In the genomic region with DNA sequence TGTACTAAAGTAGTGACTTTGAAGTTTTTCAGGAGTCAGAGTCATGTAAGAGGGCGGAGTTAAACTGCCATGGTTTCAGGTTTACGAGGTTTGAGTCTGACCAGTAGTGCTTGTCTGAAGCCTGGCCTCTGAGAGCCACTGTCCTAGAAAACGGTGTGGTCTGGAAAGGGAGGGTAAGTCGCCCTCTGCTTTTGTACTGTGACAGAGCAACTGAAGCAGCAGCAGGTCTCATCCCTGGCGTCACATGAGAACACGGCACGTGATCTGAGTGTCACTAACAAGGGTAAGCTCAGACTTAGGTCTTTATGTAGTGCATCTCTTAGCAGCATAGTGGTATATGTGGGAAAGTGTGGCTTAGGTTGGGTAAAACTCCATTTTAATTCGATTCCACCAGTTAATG, we compare ENCODE assay signal across 24 mouse cellular contexts. TPM values are rescaled to one million over a fixed set of nuclear protein-coding genes. Genes with fewer than 3 reads are reported as not detected.
A peak's percentile ranks its signal among the peaks of the same experiment; 100 is the strongest.
DNase-seq lines count a peak whose midpoint lies in the region; ATAC-seq and TF ChIP-seq lines count a peak whose summit lies in the region.
"Had no signal": no experiment of that assay in that cellular context is flagged by ENCODE, and none has a peak within 500 bp of the region (broad histone marks: within the 10 kb centered on the region; RNA-seq: fewer than 3 reads in every experiment).

No protein-coding gene starts in this region.

- in situ Hi-C loops in CH12.LX (cut with MboI; ENCODE audit: low pct_ligation_motif_present, low pct_unique_long_range_greater_than_20kb, low sequenced_read_pairs), result no loop called here

- peak; percentile 23 to 36 for DNase-seq in cerebellum, postnatal 14 days
- DNase-seq in cerebellum, postnatal 36 days, result no peak
- peak; percentile 22 for DNase-seq in left cerebral cortex, postnatal 4 days
- no peak for DNase-seq in left cerebral cortex, adult 11 months (ENCODE audit: low spot score)
- DNase-seq in CH12.LX (ENCODE audit: extremely low read depth), result no peak
- peak; percentile 7 for DNase-seq in embryonic facial prominence, embryonic 14.5 days (ENCODE audit: low spot score)
- no peak for DNase-seq in left cerebral cortex, postnatal 10 days (ENCODE audit: extremely low spot score in 1 of 2, low spot score in 2 of 2)
- DNase-seq in layer of hippocampus, adult 2 months (ENCODE audit: low spot score in 2 of 2), result no peak
- DNase-seq: kidney, adult 11 months; lung, postnatal 4 days; right cerebral cortex, postnatal 4 days had no signal

- dilution Hi-C loops in CH12.LX (cut with MboI; ENCODE audit: extremely low pct_ligation_motif_present, extremely low pct_unique_long_range_greater_than_20kb, low sequenced_read_pairs), result no loop called here

- no peak overlapping the region; the same call in 1 of the 2 replicates for H3K4me2 ChIP-seq in CH12.LX (ENCODE audit: insufficient read depth, low read depth, poor library complexity, severe bottlenecking)
- H3K4me2 ChIP-seq in embryonic facial prominence, embryonic 14.5 days (ENCODE audit: low read depth, low read length), result no peak overlapping the region
- H3K4me2 ChIP-seq: forebrain, embryonic 15.5 days; limb, embryonic 15.5 days; midbrain, embryonic 11.5 days; neural tube, embryonic 13.5 days had no signal

- H3K27me3 ChIP-seq in CH12.LX (replicated peaks), result no peaks in the 10 kb centered on the region
- no peaks in the 10 kb centered on the region for H3K27me3 ChIP-seq in embryonic facial prominence, embryonic 14.5 days (replicated peaks; ENCODE audit: control insufficient read depth, insufficient read depth, low read length)
- H3K27me3 ChIP-seq: forebrain, embryonic 15.5 days; limb, embryonic 15.5 days; neural tube, embryonic 13.5 days had no signal

- H3K79me2 ChIP-seq in CH12.LX (replicated peaks; ENCODE audit: control insufficient read depth, extremely low read depth, insufficient read depth, poor library complexity, severe bottlenecking), result no peaks in the 10 kb centered on the region

- TF ChIP-seq RAD21 in CH12.LX (IDR thresholded peaks at IDR 0.05; ENCODE audit: low read depth, low read length), result no peak

- no peak for TF ChIP-seq POLR2A in CH12.LX (IDR thresholded peaks at IDR 0.05; ENCODE audit: low read depth, low read length)

- intact Hi-C loops in left cerebral cortex, postnatal 4 days (cut with DNase I), result no loop called here
- intact Hi-C loops in left cerebral cortex, postnatal 10 days (cut with DNase I), result no loop called here

- peaks cover 3 to 17% of the 10 kb centered on the region in 2 experiments; a peak in 3 of 4 replicates for H3K4me1 ChIP-seq in CH12.LX (ENCODE audit: control insufficient read depth in 1 of 2, insufficient read depth in 2 of 2)
- no peaks in the 10 kb centered on the region for H3K4me1 ChIP-seq in embryonic facial prominence, embryonic 14.5 days (ENCODE audit: control insufficient read depth, insufficient read depth, low read length)
- H3K4me1 ChIP-seq: forebrain, embryonic 15.5 days; limb, embryonic 15.5 days; neural tube, embryonic 13.5 days had no signal

- no peak overlapping the region for H3K9ac ChIP-seq in CH12.LX (ENCODE audit: insufficient read depth, low read depth)
- no peak overlapping the region for H3K9ac ChIP-seq in embryonic facial prominence, embryonic 14.5 days (ENCODE audit: low read depth, low read length)
- H3K9ac ChIP-seq: forebrain, embryonic 15.5 days; limb, embryonic 15.5 days; neural tube, embryonic 13.5 days had no signal

- no peak for ATAC-seq in embryonic facial prominence, embryonic 14.5 days (ENCODE audit: low read depth)
- ATAC-seq: CD4-positive, CD25-positive, alpha-beta regulatory T cell, adult 4 months; forebrain, embryonic 15.5 days; hindbrain, postnatal 0 days had no signal

- no peak overlapping the region for H3K4me3 ChIP-seq in CH12.LX (replicated peaks in 1 of 3; ENCODE audit: low read depth in 2 of 3, low read length in 2 of 3, poor library complexity in 1 of 3)
- H3K4me3 ChIP-seq in embryonic facial prominence, embryonic 14.5 days (ENCODE audit: low read depth, low read length), result no peak overlapping the region
- no peak overlapping the region for H3K4me3 ChIP-seq in layer of hippocampus, adult 2 months
- H3K4me3 ChIP-seq: forebrain, embryonic 15.5 days; limb, embryonic 15.5 days; neural tube, embryonic 13.5 days had no signal

- H3K27ac ChIP-seq in CH12.LX (ENCODE audit: insufficient read depth, low read depth), result no peak overlapping the region
- no peak overlapping the region for H3K27ac ChIP-seq in embryonic facial prominence, embryonic 14.5 days (replicated peaks; ENCODE audit: low read depth, low read length)
- H3K27ac ChIP-seq in layer of hippocampus, adult 2 months, result no peak overlapping the region
- H3K27ac ChIP-seq: forebrain, embryonic 15.5 days; hindbrain, postnatal 0 days; limb, embryonic 15.5 days; neural tube, embryonic 13.5 days had no signal

- no peaks in the 10 kb centered on the region for H3K36me3 ChIP-seq in CH12.LX (replicated peaks in 1 of 2; ENCODE audit: control insufficient read depth in 1 of 2, insufficient read depth in 1 of 2, low read length in 1 of 2)
- H3K36me3 ChIP-seq in embryonic facial prominence, embryonic 14.5 days (ENCODE audit: control insufficient read depth, insufficient read depth, low read length), result no peaks in the 10 kb centered on the region
- H3K36me3 ChIP-seq: forebrain, embryonic 15.5 days; limb, embryonic 15.5 days; neural tube, embryonic 13.5 days had no signal

- H3K9me3 ChIP-seq in CH12.LX (replicated peaks; ENCODE audit: low read length), result peaks cover 2% of the 10 kb centered on the region
- H3K9me3 ChIP-seq in embryonic facial prominence, embryonic 14.5 days (ENCODE audit: control insufficient read depth, low read length), result no peaks in the 10 kb centered on the region
- H3K9me3 ChIP-seq: forebrain, embryonic 15.5 days; limb, embryonic 15.5 days; neural tube, embryonic 13.5 days had no signal

- no peak for TF ChIP-seq EP300 in CH12.LX (IDR thresholded peaks at IDR 0.05; ENCODE audit: low read length)

- TF ChIP-seq CTCF in CH12.LX (conservative IDR thresholded peaks at IDR 0.05 in 1 of 2, IDR thresholded peaks at IDR 0.05 in 1 of 2; ENCODE audit: low read depth in 2 of 2, low read length in 2 of 2), result no peak
- TF ChIP-seq CTCF in layer of hippocampus, adult 2 months (conservative IDR thresholded peaks at IDR 0.05), result no peak

- WGBS in embryonic facial prominence, embryonic 14.5 days, result 33% methylated on average over 8 of the region's 8 CpGs

TF ChIP-seq in CH12.LX, 34 proteins besides CTCF, POLR2A, EP300 and RAD21:
- no peak for TF ChIP-seq MAZ (IDR thresholded peaks at IDR 0.05; ENCODE audit: low read depth, low read length)
- TF ChIP-seq NRF1 (IDR thresholded peaks at IDR 0.05; ENCODE audit: low read depth, low read length), result no peak
- peak; percentile 46; the same call in 1 of the 2 replicates for TF ChIP-seq BHLHE40 (IDR thresholded peaks at IDR 0.05; ENCODE audit: low read depth, low read length)
- TF ChIP-seq MYC (IDR thresholded peaks at IDR 0.05; ENCODE audit: low read depth, low read length), result no peak
- TF ChIP-seq USF1 (IDR thresholded peaks at IDR 0.05; ENCODE audit: low read depth, low read length), result peak; percentile 12; the same call in 1 of the 2 replicates
- no peak for TF ChIP-seq ZC3H11A (IDR thresholded peaks at IDR 0.05; ENCODE audit: low read depth, low read length)
TF ChIP-seq in CH12.LX: peak in this region for 2.

RNA-seq across cellular contexts. Expression of a gene that starts 24.2 kb away (rescaled TPM):
- not detected for total RNA-seq in left cerebral cortex, postnatal 4 days (2021)
- total RNA-seq in CH12.LX (2012; rRNA removed) (not detected in 2 replicates), CH12.LX (2014; rRNA removed) (not detected in 2 replicates)
- polyA plus RNA-seq in CH12.LX (2012; ENCODE audit: insufficient read length, low read depth), result not detected in 2 replicates
- polyA plus RNA-seq in embryonic facial prominence, embryonic 14.5 days (2014; fragmentation: Nextera tagmentation; extraction: Ambion mirVana), result not detected in 2 replicates
- not detected for total RNA-seq in left cerebral cortex, postnatal 10 days (2021)
- total RNA-seq in layer of hippocampus, adult 2 months (2021), result not detected
- total RNA-seq: gastrocnemius, adult 18-20 months; hematopoietic stem cell, adult 5-6 weeks; hindbrain, postnatal 0 days; MEL; monocyte, adult 5-6 weeks had no signal
- polyA plus RNA-seq: CD4-positive, CD25-positive, alpha-beta regulatory T cell, adult 4 months; forebrain, embryonic 15.5 days; heart, embryonic 14.5 days; hindbrain, postnatal 0 days; large intestine, adult 2 months; limb, embryonic 15.5 days; liver, embryonic 16.5 days; midbrain, embryonic 11.5 days; neural tube, embryonic 13.5 days had no signal

RNA-seq across cellular contexts. Expression of a gene that starts 26.4 kb away (rescaled TPM):
- 10 to 100 TPM; 26.2 to 32.6 TPM for total RNA-seq in left cerebral cortex, postnatal 4 days (2021)
- 1.5 and 1.7 TPM in 2 replicates for total RNA-seq in CH12.LX (2012; rRNA removed)
- 0.32 TPM in 1 of 2 replicates, not detected in the other for total RNA-seq in CH12.LX (2014; rRNA removed)
- 0.42 and 1.5 TPM in 2 replicates for polyA plus RNA-seq in CH12.LX (2012; ENCODE audit: insufficient read length, low read depth)
- polyA plus RNA-seq in embryonic facial prominence, embryonic 14.5 days (2014; fragmentation: Nextera tagmentation; extraction: Ambion mirVana), result 40.1 and 42.2 TPM in 2 replicates
- total RNA-seq in left cerebral cortex, postnatal 10 days (2021), result 10 to 100 TPM; 55.2 to 58.6 TPM
- total RNA-seq in layer of hippocampus, adult 2 months (2021), result 100 to 1,000 TPM; 139 to 159 TPM

RNA-seq across cellular contexts. Expression of a gene that starts 49.7 kb away (rescaled TPM):
- 100 to 1,000 TPM in 1 of 2 experiments, 10 to 100 TPM in 1; 95.6 to 101 TPM for total RNA-seq in left cerebral cortex, postnatal 4 days (2021)
- total RNA-seq in CH12.LX (2012; rRNA removed) (29.4 and 40.5 TPM in 2 replicates), CH12.LX (2014; rRNA removed) (27.2 and 29.5 TPM in 2 replicates)
- 31.7 and 32.9 TPM in 2 replicates for polyA plus RNA-seq in CH12.LX (2012; ENCODE audit: insufficient read length, low read depth)
- polyA plus RNA-seq in embryonic facial prominence, embryonic 14.5 days (2014; fragmentation: Nextera tagmentation; extraction: Ambion mirVana), result 33.2 and 34.3 TPM in 2 replicates
- total RNA-seq in left cerebral cortex, postnatal 10 days (2021), result 10 to 100 TPM; 82.6 to 90.3 TPM
- 10 to 100 TPM; 81.5 to 89.0 TPM for total RNA-seq in layer of hippocampus, adult 2 months (2021)

Comparison
In these comparisons a context has a peak if more than half of its experiments do, and no peak if none do; other contexts are left out.
1. DNase-seq: peak in cerebellum, postnatal 14 days (2 of 2), left cerebral cortex, postnatal 4 days (single experiment) and embryonic facial prominence, embryonic 14.5 days (single experiment); none in cerebellum, postnatal 36 days (0 of 2), left cerebral cortex, adult 11 months (single experiment), CH12.LX (single experiment), left cerebral cortex, postnatal 10 days (0 of 2) and layer of hippocampus, adult 2 months (0 of 2).
2. RNA of a gene that starts 26.4 kb away (total RNA-seq): 139 to 159 TPM in layer of hippocampus, adult 2 months, 55.2 to 58.6 TPM in left cerebral cortex, postnatal 10 days and 26.2 to 32.6 TPM in left cerebral cortex, postnatal 4 days; 0.32 to 1.7 TPM in CH12.LX; every median in the first group is over 10 times any median in the second.